Mouse (Mus musculus) liver, embryonic 14.5 days (tissue): ENCODE data around the gene Fzd9. TPM values are rescaled to one million over a fixed set of nuclear protein-coding genes. Genes with fewer than 3 reads are reported as not detected.

Source experiments
- ATAC-seq: fragments of 200-750 bp; cut with Nextera tagmentation; 2 replicates; pipeline ENCODE4 v1.8.0; 2017; ENCODE audit warnings: moderate number of reproducible peaks, mild to moderate bottlenecking, moderate library complexity; ENCODE audit not compliant: insufficient read depth
- DNase-seq, 3 experiments: peaks; one replicate each; pipeline ENCODE4 v3.0.0-alpha.2; 2012 to 2013; ENCODE audit warnings: low read depth in 3 of 3, low spot score in 3 of 3
- H3K27ac ChIP-seq: fragments of 300-500 bp; sonication (generic); 2 replicates; pipeline ENCODE4 v1.5.1; 2014; ENCODE audit warnings: moderate library complexity, mild to moderate bottlenecking, control low read depth, inconsistent platforms
- H3K27me3 ChIP-seq: fragments of 300-500 bp; sonication (generic); 2 replicates; pipeline ENCODE4 v1.6.1; 2014; ENCODE audit warnings: mild to moderate bottlenecking, low read length, moderate library complexity; ENCODE audit not compliant: control insufficient read depth, insufficient read depth
- H3K36me3 ChIP-seq: fragments of 300-500 bp; sonication (generic); replicated peaks from 2 replicates; pipeline ENCODE4 v1.6.1; 2014; ENCODE audit warnings: low read depth; ENCODE audit not compliant: control insufficient read depth, insufficient read depth
- H3K4me1 ChIP-seq, 2 experiments: fragments of 200-500 bp in 1 of 2; fragments of 300-500 bp in 1 of 2; sonication (generic) in 1 of 2; replicated peaks; 2 replicates each; pipeline ENCODE4 v1.6.1; 2012 to 2014; ENCODE audit warnings: antibody characterized with exemption in 1 of 2, inconsistent platforms in 1 of 2, low read length in 1 of 2; ENCODE audit not compliant: control insufficient read depth in 2 of 2, insufficient read depth in 2 of 2
- H3K4me2 ChIP-seq: fragments of 300-500 bp; sonication (generic); 2 replicates; pipeline ENCODE4 v1.6.1; 2014; ENCODE audit warnings: low read depth, mild to moderate bottlenecking, control low read depth, moderate library complexity
- H3K4me3 ChIP-seq, 2 experiments: fragments of 200-500 bp in 1 of 2; fragments of 300-500 bp in 1 of 2; sonication (generic) in 1 of 2; 2 replicates each; pipeline ENCODE4 v1.5.1; 2012 to 2014; ENCODE audit warnings: low read depth in 2 of 2, low read length in 2 of 2, mild to moderate bottlenecking in 2 of 2, control low read depth in 1 of 2, inconsistent platforms in 1 of 2, moderate library complexity in 1 of 2; ENCODE audit not compliant: insufficient read depth in 1 of 2
- H3K9ac ChIP-seq: fragments of 300-500 bp; sonication (generic); replicated peaks from 2 replicates; pipeline ENCODE4 v1.6.1; 2014; ENCODE audit warnings: mild to moderate bottlenecking, control low read depth, moderate library complexity
- H3K9me3 ChIP-seq: fragments of 300-500 bp; sonication (generic); 2 replicates; pipeline ENCODE4 v1.6.1; 2016; ENCODE audit warnings: low read length, mixed read lengths; ENCODE audit not compliant: control insufficient read depth
- CTCF ChIP-seq: IDR thresholded peaks from 2 replicates; pipeline ENCODE4 v1.5.1; 2016; ENCODE audit warnings: antibody characterized with exemption, low read depth, control low read depth
- EP300 ChIP-seq: IDR thresholded peaks from 2 replicates; pipeline ENCODE4 v1.6.1; 2016; ENCODE audit warnings: antibody characterized with exemption, low read depth
- WGBS: fragments of 180-500 bp; shearing (Covaris S2); extraction: QIAGEN DNeasy Blood & Tissue Kit; methylation state at CpG from one replicate; pipeline ENCODE4 v1.1.7; 2014; ENCODE audit not compliant: insufficient replicate concordance; 5-methylcytosine and 5-hydroxymethylcytosine counted together
- polyA plus RNA-seq, 2 experiments: library from polyadenylated mRNA; depleted of rRNA in 1 of 2; stranded (reverse) in 1 of 2; unstranded in 1 of 2; fragments of >200 nt; fragmentation: Nextera tagmentation in 1 of 2; extraction: Ambion mirVana in 1 of 2; gene quantifications; 2 replicates each; pipeline versions ENCODE4 v1.2.1 to v1.2.3; 2012 to 2014

Gene Fzd9
- polyA plus RNA-seq, 2 experiments: 0.19 to 0.25 TPM

- TF ChIP-seq CTCF (no peak), EP300 (no peak)
- DNase-seq: no peak
- H3K4me2 ChIP-seq: no peak overlapping the region
- no peaks in the 10 kb centered on the region for H3K4me1 ChIP-seq
- 67% methylated on average over 30 of the region's 30 CpGs for WGBS
- H3K27me3 ChIP-seq: no peaks in the 10 kb centered on the region
- H3K27ac ChIP-seq: no peak overlapping the region
- H3K9ac ChIP-seq: no peak overlapping the region
- no peaks in the 10 kb centered on the region for H3K9me3 ChIP-seq
- ATAC-seq: no peak
- H3K36me3 ChIP-seq: no peaks in the 10 kb centered on the region
- H3K4me3 ChIP-seq: no peak overlapping the region
These were observed 7.5 kb upstream of the Fzd9 start for GRCm38 (mm10) chr5:135258280-135259150.

GRCm38 (mm10) chr5:135257559-135257958 is 6.5 kb upstream of the Fzd9 start:
- no peak for TF ChIP-seq EP300
- peak; percentile 59 for TF ChIP-seq CTCF
- no peak overlapping the region for H3K27ac ChIP-seq
- H3K9me3 ChIP-seq: no peaks in the 10 kb centered on the region
- no peak for ATAC-seq
- no peak overlapping the region for H3K9ac ChIP-seq
- WGBS: 69% methylated on average over 12 of the region's 12 CpGs
- DNase-seq: no peak
- no peaks in the 10 kb centered on the region for H3K27me3 ChIP-seq
- H3K4me3 ChIP-seq: no peak overlapping the region
- no peak overlapping the region for H3K4me2 ChIP-seq
- no peaks in the 10 kb centered on the region for H3K36me3 ChIP-seq
- no peaks in the 10 kb centered on the region for H3K4me1 ChIP-seq

GRCm38 (mm10) chr5:135256166-135256565 is 5.1 kb upstream of the Fzd9 start:
- 52% methylated on average over 3 of the region's 3 CpGs for WGBS
- Histone ChIP-seq H3K4me2 (no peak overlapping the region), H3K27ac (no peak overlapping the region), H3K9ac (no peak overlapping the region), H3K27me3 (peaks cover 2% of the 10 kb centered on the region), H3K9me3 (no peaks in the 10 kb centered on the region), H3K4me1 (no peaks in the 10 kb centered on the region), H3K4me3 (no peak overlapping the region), H3K36me3 (no peaks in the 10 kb centered on the region)
- ATAC-seq (no peak), DNase-seq (no peak)
- TF ChIP-seq CTCF (no peak), EP300 (no peak)

GRCm38 (mm10) chr5:135253741-135254401 is 2.8 kb upstream of the Fzd9 start:
- Histone ChIP-seq H3K27me3 (peaks cover 24% of the 10 kb centered on the region), H3K4me2 (no peak overlapping the region), H3K36me3 (no peaks in the 10 kb centered on the region), H3K4me3 (no peak overlapping the region), H3K4me1 (no peaks in the 10 kb centered on the region; a peak in 1 of 4 replicates), H3K27ac (no peak overlapping the region), H3K9ac (no peak overlapping the region), H3K9me3 (no peaks in the 10 kb centered on the region)
- DNase-seq (no peak), ATAC-seq (no peak)
- 29% methylated on average over 12 of the region's 12 CpGs for WGBS
- TF ChIP-seq CTCF (no peak), EP300 (no peak)
